Mouse (Mus musculus) liver, adult 2 months (tissue): ENCODE measurements around the gene Csde1.

Experiments
- CTCF ChIP-seq: fragments of 200-500 bp; IDR thresholded peaks from 2 replicates; pipeline ENCODE4 v1.5.1; 2011; ENCODE audit warnings: low read depth, low read length, control low read depth
- POLR2A ChIP-seq: fragments of 200-500 bp; IDR thresholded peaks from 2 replicates; pipeline ENCODE4 v1.6.1; 2011; ENCODE audit warnings: low read length, control low read depth; ENCODE audit not compliant: insufficient read depth; ENCODE audit errors: extremely low read depth

- TF ChIP-seq CTCF: no peak
- TF ChIP-seq POLR2A: no peak
These were observed 20.7 kb downstream of the Csde1 start for GRCm38 (mm10) chr3:103040861-103041379.
